ENCODE assay signal across 8 mouse cellular contexts in genomic region chr7:31172238-31172637, GRCm38 (mm10). TPM values are rescaled to one million over a fixed set of nuclear protein-coding genes. Genes with fewer than 3 reads are reported as not detected.
DNase-seq lines count a peak whose midpoint lies in the region; ATAC-seq and TF ChIP-seq lines count a peak whose summit lies in the region.

No protein-coding gene starts in this region.

- no peak overlapping the region for H3K4me3 ChIP-seq in heart, adult 2 months
- H3K4me3 ChIP-seq in embryonic fibroblast, embryonic 13.5 days (ENCODE audit: insufficient read depth, low read length), result no peak overlapping the region

- TF ChIP-seq POLR2A in heart, adult 2 months (IDR thresholded peaks at IDR 0.05; ENCODE audit: insufficient read depth, low read depth, low read length), result no peak
- no peak for TF ChIP-seq POLR2A in embryonic fibroblast, embryonic 13.5 days (IDR thresholded peaks at IDR 0.05; ENCODE audit: low read depth, low read length)

- H3K27ac ChIP-seq in heart, adult 2 months, result no peak overlapping the region
- H3K27ac ChIP-seq in embryonic fibroblast, embryonic 13.5 days (ENCODE audit: insufficient read depth, low read length), result no peak overlapping the region

- H3K36me3 ChIP-seq in heart, adult 2 months (ENCODE audit: control insufficient read depth, insufficient read depth, low read length), result no peaks in the 10 kb centered on the region

- POLR2A ChIA-PET in Patski (lab: Charles Lee), result no interaction called here

- H3K4me1 ChIP-seq in heart, adult 2 months (ENCODE audit: control insufficient read depth, insufficient read depth, low read length), result peaks cover 5% of the 10 kb centered on the region
- no peaks in the 10 kb centered on the region for H3K4me1 ChIP-seq in embryonic fibroblast, embryonic 13.5 days (ENCODE audit: control insufficient read depth, insufficient read depth, low read length)

- peak; percentile 52 for ATAC-seq in Patski

- 12% methylated on average over 2 of the region's 2 CpGs for WGBS in heart, adult 2 months

- H3K9ac ChIP-seq in heart, adult 2 months (ENCODE audit: low read depth, low read length), result no peak overlapping the region

- intact Hi-C loops in heart, adult 2 months (cut with DNase I), result loop anchor here (1.0 to 5.0 kb wide), 4 partner anchors 33 to 115 kb away; partner anchors contain the start of genes Fxyd1 and Lgi4
- intact Hi-C loops in heart, postnatal 25 days (cut with DNase I), result loop anchor here (1.0 kb wide), 2 partner anchors 33 to 67 kb away; no protein-coding TSS in a partner anchor

- peak; percentile 44 to 45 for DNase-seq in heart, adult 2 months
- no peak for DNase-seq in heart, postnatal 25 days (ENCODE audit: low spot score)
- peak; percentile 79 to 82 for DNase-seq in B cell, adult 2 months
- DNase-seq in Patski (ENCODE audit: low read depth, low spot score), result no peak
- peak; percentile 41 to 57 for DNase-seq in lung, postnatal 4 days
- no peak for DNase-seq in frontal cortex, postnatal 10 days (ENCODE audit: low spot score in 2 of 2)
- DNase-seq in heart, adult 8-10 months (ENCODE audit: low spot score), result no peak

- in situ Hi-C loops in Patski (cut with MboI; ENCODE audit: low pct_unique_long_range_greater_than_20kb), result no loop called here

- no peaks in the 10 kb centered on the region for H3K27me3 ChIP-seq in heart, adult 2 months (ENCODE audit: control insufficient read depth, insufficient read depth, low read length)
- H3K27me3 ChIP-seq in Patski, result peaks cover 14% of the 10 kb centered on the region

- no peak for TF ChIP-seq EP300 in heart, adult 2 months (IDR thresholded peaks at IDR 0.05; ENCODE audit: insufficient read depth, low read depth, low read length)

- CTCF ChIA-PET in Patski (lab: Charles Lee), result interaction anchor here (0.7 to 2.2 kb wide), 4 partner anchors 15 to 32 kb away, joined by 4 to 5 read pairs (median 4); no protein-coding TSS in a partner anchor

- peak; percentile 86 for TF ChIP-seq CTCF in heart, adult 2 months (IDR thresholded peaks at IDR 0.05)
- peak; percentile 80 for TF ChIP-seq CTCF in Patski (IDR thresholded peaks at IDR 0.05)
- TF ChIP-seq CTCF in embryonic fibroblast, embryonic 13.5 days (IDR thresholded peaks at IDR 0.05; ENCODE audit: borderline replicate concordance, insufficient read depth, low read length), result peak; percentile 36; the same call in 1 of the 2 replicates

- no peaks in the 10 kb centered on the region for H3K79me2 ChIP-seq in heart, adult 2 months (replicated peaks; ENCODE audit: control insufficient read depth, insufficient read depth, low read length)

RNA-seq across cellular contexts. Expression of gene Gramd1a, which starts 16.5 kb away (rescaled TPM):
- 10 to 100 TPM; 27.9 to 33.7 TPM for total RNA-seq in heart, adult 2 months (2021)
- polyA plus RNA-seq in heart, adult 2 months (2012; rRNA removed), result 49.2 and 64.3 TPM in 2 replicates
- 10 to 100 TPM; 25.7 to 30.0 TPM for total RNA-seq in heart, postnatal 25 days (2021)
- 48.2 TPM for polyA plus RNA-seq in Patski (2021)
- 44.3 and 53.9 TPM in 2 replicates for polyA plus RNA-seq in embryonic fibroblast, embryonic 13.5 days (2011; ENCODE audit: insufficient read length, low read depth, missing spikeins)
- 10 to 100 TPM; 26.6 to 42.2 (median 33.0) TPM for total RNA-seq in heart, adult 8-10 months (2022)

RNA-seq across cellular contexts. Expression of gene Scn1b, which starts 45.4 kb away (rescaled TPM):
- total RNA-seq in heart, adult 2 months (2021), result 10 to 100 TPM; 31.8 to 32.5 TPM
- polyA plus RNA-seq in heart, adult 2 months (2012; rRNA removed), result 39.7 and 41.9 TPM in 2 replicates
- total RNA-seq in heart, postnatal 25 days (2021), result 10 to 100 TPM; 21.2 to 21.8 TPM
- 8.5 TPM for polyA plus RNA-seq in Patski (2021)
- 40.8 and 57.9 TPM in 2 replicates for polyA plus RNA-seq in embryonic fibroblast, embryonic 13.5 days (2011; ENCODE audit: insufficient read length, low read depth, missing spikeins)
- 10 to 100 TPM; 36.1 to 54.8 (median 38.3) TPM for total RNA-seq in heart, adult 8-10 months (2022)

RNA-seq across cellular contexts. Expression of gene Hpn, which starts 57.1 kb away (rescaled TPM):
- total RNA-seq in heart, adult 2 months (2021), result 1 to 10 TPM; 1.7 to 2.6 TPM
- 2.8 and 5.1 TPM in 2 replicates for polyA plus RNA-seq in heart, adult 2 months (2012; rRNA removed)
- total RNA-seq in heart, postnatal 25 days (2021), result 1 to 10 TPM; 2.1 to 3.4 TPM
- 0.10 TPM for polyA plus RNA-seq in Patski (2021)
- 0.60 and 0.90 TPM in 2 replicates for polyA plus RNA-seq in embryonic fibroblast, embryonic 13.5 days (2011; ENCODE audit: insufficient read length, low read depth, missing spikeins)
- total RNA-seq in heart, adult 8-10 months (2022), result 1 to 10 TPM; 2.2 to 3.7 (median 2.6) TPM

Comparison
In these comparisons a context has a peak if more than half of its experiments do, and no peak if none do; other contexts are left out.
1. DNase-seq: peak in heart, adult 2 months (2 of 2), B cell, adult 2 months (2 of 2) and lung, postnatal 4 days (2 of 2); none in heart, postnatal 25 days (single experiment), Patski (single experiment), frontal cortex, postnatal 10 days (0 of 2) and heart, adult 8-10 months (single experiment).
2. CTCF ChIP-seq: peak in every context shown above with its lines; median percentile 86 in heart, adult 2 months; 80 in Patski; 36 in embryonic fibroblast, embryonic 13.5 days.